Mouse (Mus musculus) kidney, embryonic 15.5 days (tissue): ENCODE measurements at regions not wholly inside any gene's neighbourhood (a gene's known extent, or its start where the extent isn't known, plus 50 kb on each side); places are given as distances from the start of the nearest gene placed in this dataset.
A peak's percentile ranks its signal among the peaks of the same experiment; 100 is the strongest.

Experiments
- ATAC-seq: fragments of 200-750 bp; cut with Nextera tagmentation; replicated peaks from 2 replicates; pipeline ENCODE4 v1.8.0; 2017; ENCODE audit warnings: moderate TSS enrichment; ENCODE audit not compliant: low FRiP score
- H3K27ac ChIP-seq: fragments of 300-500 bp; sonication (generic); 2 replicates; pipeline ENCODE4 v1.5.1; 2015; ENCODE audit warnings: mild to moderate bottlenecking, inconsistent platforms
- H3K27me3 ChIP-seq: fragments of 300-500 bp; sonication (generic); 2 replicates; pipeline ENCODE4 v1.6.1; 2015; ENCODE audit warnings: inconsistent platforms
- H3K36me3 ChIP-seq: fragments of 300-500 bp; sonication (generic); 2 replicates; pipeline ENCODE4 v1.6.1; 2015; ENCODE audit warnings: inconsistent platforms
- H3K4me1 ChIP-seq: fragments of 300-500 bp; sonication (generic); 2 replicates; pipeline ENCODE4 v1.6.1; 2015; ENCODE audit warnings: inconsistent platforms
- H3K4me2 ChIP-seq: fragments of 300-500 bp; sonication (generic); 2 replicates; pipeline ENCODE4 v1.6.1; 2015; ENCODE audit warnings: moderate library complexity, mild to moderate bottlenecking, inconsistent platforms
- H3K4me3 ChIP-seq: fragments of 300-500 bp; sonication (generic); replicated peaks from 2 replicates; pipeline ENCODE4 v1.5.1; 2015; ENCODE audit warnings: mild to moderate bottlenecking, inconsistent platforms
- H3K9ac ChIP-seq: fragments of 300-500 bp; sonication (generic); 2 replicates; pipeline ENCODE4 v1.6.1; 2015; ENCODE audit warnings: mild to moderate bottlenecking, inconsistent platforms
- H3K9me3 ChIP-seq: fragments of 300-500 bp; sonication (generic); replicated peaks from 2 replicates; pipeline ENCODE4 v1.6.1; 2016; ENCODE audit warnings: inconsistent platforms
- WGBS: fragments of 180-500 bp; shearing (Covaris S2); methylation state at CpG from one replicate; pipeline ENCODE4 v1.1.7; 2015; ENCODE audit warnings: mixed read lengths; 5-methylcytosine and 5-hydroxymethylcytosine counted together

DNA sequence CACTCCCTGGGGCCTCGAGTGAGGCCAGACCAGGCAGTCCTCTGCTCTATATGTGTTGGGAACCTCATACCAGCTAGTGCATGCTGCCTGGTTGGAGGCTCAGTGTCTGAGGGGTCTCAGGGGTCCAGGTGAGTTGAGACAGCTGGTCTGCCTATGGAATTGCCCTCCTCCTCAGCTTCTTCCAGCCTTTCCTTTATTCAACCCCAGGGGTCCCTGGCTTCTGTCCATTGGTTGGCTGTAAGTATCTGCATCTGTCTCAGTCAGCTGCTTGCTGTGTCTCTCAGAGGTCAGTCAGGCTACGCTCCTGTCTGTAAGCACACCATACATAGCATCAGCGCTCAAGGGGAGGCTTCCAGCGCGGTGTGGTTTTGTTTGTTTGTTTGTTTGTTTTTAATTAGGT is 92.5 kb upstream of the Sox5 start:
- Histone ChIP-seq H3K4me3 (no peak overlapping the region), H3K4me1 (no peaks in the 10 kb centered on the region), H3K27me3 (no peaks in the 10 kb centered on the region), H3K27ac (no peak overlapping the region), H3K36me3 (no peaks in the 10 kb centered on the region), H3K9me3 (no peaks in the 10 kb centered on the region), H3K4me2 (no peak overlapping the region), H3K9ac (no peak overlapping the region)
- WGBS: 84% methylated on average over 5 of the region's 5 CpGs
- ATAC-seq: no peak

DNA sequence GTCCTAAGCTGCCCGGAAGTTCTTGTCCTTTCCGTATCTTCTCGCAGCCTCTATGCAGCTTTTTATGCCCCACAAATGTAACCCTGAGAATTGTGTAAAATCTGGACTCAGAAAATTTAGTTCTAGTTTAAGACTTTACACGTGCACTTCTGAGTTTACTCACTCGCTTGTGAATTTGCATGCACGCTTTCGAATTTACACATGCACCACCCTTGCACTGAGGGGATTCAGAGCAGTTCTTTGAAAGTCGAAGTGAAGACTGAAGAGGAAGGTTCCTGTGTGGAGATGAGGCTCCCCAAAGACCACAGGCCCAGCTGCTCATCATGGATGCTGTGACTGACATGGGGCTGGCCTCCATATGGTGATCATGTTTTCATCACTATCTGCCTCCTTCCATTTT is 89.2 kb upstream of the Sox5 start:
- Histone ChIP-seq H3K27me3 (no peaks in the 10 kb centered on the region), H3K4me2 (no peak overlapping the region), H3K4me3 (no peak overlapping the region), H3K9me3 (no peaks in the 10 kb centered on the region), H3K4me1 (no peaks in the 10 kb centered on the region), H3K27ac (no peak overlapping the region), H3K9ac (no peak overlapping the region), H3K36me3 (no peaks in the 10 kb centered on the region)
- 96% methylated on average over 8 of the region's 8 CpGs for WGBS
- no peak for ATAC-seq

DNA sequence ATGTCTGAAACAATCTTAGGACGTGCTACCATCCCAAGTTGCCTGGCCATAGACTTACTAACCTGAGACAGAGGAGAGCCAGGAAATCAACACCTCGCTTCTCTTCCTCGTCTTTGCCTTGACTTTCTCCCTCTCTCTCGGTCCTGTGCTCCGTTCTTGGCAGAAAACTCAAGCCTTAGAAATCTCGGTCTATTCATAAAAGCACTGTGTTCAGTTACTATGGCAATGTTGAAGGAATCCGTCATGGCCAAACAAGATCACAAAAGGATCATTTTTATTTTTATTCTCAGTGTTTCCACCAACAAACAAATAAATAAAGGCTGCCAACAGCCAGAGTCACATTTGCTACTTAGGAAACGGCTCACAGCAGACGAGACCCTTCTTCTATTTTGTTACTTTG is 85.6 kb upstream of the Sox5 start:
- Histone ChIP-seq H3K36me3 (no peaks in the 10 kb centered on the region), H3K27me3 (no peaks in the 10 kb centered on the region), H3K27ac (no peak overlapping the region), H3K9ac (no peak overlapping the region), H3K4me2 (no peak overlapping the region), H3K4me1 (no peaks in the 10 kb centered on the region), H3K4me3 (no peak overlapping the region), H3K9me3 (no peaks in the 10 kb centered on the region)
- WGBS: 82% methylated on average over 9 of the region's 9 CpGs
- no peak for ATAC-seq

DNA sequence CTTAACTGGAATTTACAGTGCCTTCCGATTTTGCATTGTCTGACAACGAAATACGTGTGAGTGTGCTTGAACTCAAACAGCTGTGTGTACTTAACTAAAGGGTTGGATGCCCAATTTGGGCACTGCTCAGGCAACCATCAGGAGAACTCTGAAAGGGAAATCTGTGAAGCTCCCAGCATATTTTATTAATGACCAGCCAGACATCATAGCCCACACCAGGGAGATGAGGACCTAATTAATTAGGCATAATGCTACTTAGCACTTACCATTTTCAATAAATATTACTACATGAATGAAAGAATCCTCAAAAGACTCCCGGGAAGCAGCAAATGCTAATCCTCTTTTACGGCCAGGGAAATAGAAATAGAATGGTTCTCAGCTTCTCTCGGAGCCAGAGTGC is 82.2 kb upstream of the Sox5 start:
- no peak overlapping the region for H3K9ac ChIP-seq
- H3K4me2 ChIP-seq: no peak overlapping the region
- H3K27me3 ChIP-seq: no peaks in the 10 kb centered on the region
- no peak for ATAC-seq
- no peak overlapping the region for H3K4me3 ChIP-seq
- H3K9me3 ChIP-seq: no peaks in the 10 kb centered on the region
- no peaks in the 10 kb centered on the region for H3K36me3 ChIP-seq
- H3K4me1 ChIP-seq: no peaks in the 10 kb centered on the region
- WGBS: 72% methylated on average over 6 of the region's 6 CpGs
- H3K27ac ChIP-seq: no peak overlapping the region

DNA sequence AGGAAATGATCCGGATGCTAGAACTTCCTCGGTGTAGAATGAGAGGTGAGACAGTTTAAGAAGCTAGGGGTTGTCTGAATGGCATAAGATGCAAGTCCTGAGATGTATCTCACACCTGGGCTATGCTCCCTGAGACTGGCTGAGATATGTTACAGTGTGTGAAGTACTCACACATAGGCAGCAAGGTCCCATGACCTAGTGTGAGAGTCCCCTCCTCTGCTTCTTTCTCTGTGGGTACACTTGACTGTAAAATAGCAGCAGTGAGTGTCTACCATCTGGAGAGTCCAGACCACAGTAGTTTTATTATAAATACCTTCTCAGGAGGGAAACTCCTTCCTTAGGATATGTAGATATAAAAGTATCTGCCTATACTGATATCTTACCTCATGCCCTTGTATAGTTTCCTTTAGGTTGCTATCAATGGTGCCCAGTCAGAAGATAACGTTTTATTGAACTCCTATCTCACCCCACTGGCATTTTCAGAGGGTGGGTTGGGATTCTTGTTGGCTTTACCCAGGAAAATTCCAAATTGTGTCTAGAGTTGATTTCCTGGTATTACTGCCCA is 81.7 kb upstream of the Sox5 start:
- H3K27me3 ChIP-seq: no peaks in the 10 kb centered on the region
- no peaks in the 10 kb centered on the region for H3K9me3 ChIP-seq
- 88% methylated on average over 3 of the region's 3 CpGs for WGBS
- no peak overlapping the region for H3K27ac ChIP-seq
- ATAC-seq: no peak
- H3K36me3 ChIP-seq: no peaks in the 10 kb centered on the region
- H3K9ac ChIP-seq: no peak overlapping the region
- H3K4me1 ChIP-seq: no peaks in the 10 kb centered on the region
- H3K4me3 ChIP-seq: no peak overlapping the region
- H3K4me2 ChIP-seq: no peak overlapping the region

DNA sequence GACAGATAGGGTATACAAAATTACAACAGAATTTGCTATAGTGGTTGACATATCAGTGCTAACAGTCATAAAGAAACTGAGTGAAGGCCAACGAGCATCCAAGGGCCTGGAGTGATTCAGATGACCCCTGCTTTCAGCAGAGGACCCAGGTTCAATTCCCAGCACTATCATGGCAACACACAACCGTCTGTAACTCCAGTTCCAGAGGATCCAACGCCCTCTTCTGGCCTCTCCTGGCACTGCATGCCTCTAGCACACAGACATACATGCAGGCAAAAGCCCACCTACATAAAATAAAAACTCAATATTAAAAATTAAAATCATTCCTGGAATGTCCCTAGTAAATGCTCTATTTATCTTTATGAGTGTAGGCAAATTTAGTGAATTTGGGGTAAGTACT is 59.7 kb upstream of the Sox5 start:
- Histone ChIP-seq H3K36me3 (no peaks in the 10 kb centered on the region), H3K27ac (no peak overlapping the region), H3K9ac (no peak overlapping the region), H3K27me3 (no peaks in the 10 kb centered on the region), H3K4me2 (no peak overlapping the region), H3K9me3 (no peaks in the 10 kb centered on the region), H3K4me1 (no peaks in the 10 kb centered on the region), H3K4me3 (no peak overlapping the region)
- WGBS: 80% methylated on average over 3 of the region's 3 CpGs
- ATAC-seq: no peak

DNA sequence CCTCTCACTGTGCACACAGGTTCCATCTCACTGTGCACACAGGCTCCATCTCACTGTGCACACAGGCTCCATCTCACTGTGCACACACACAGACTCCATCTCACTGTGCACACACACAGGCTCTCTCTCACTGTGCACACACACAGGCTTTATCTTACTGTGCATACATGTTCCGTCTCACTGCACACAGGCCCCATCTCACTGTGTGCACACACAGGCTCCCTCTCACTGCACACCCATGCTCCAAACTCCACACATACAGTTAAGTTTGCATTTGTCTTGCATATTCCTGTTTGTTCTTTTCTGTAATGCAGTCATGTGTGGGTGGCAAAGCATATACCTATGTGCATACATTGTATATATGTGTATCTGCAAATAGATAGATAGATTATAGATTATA is 57.6 kb upstream of the Sox5 start:
- Histone ChIP-seq H3K9me3 (no peaks in the 10 kb centered on the region), H3K4me2 (no peak overlapping the region), H3K27ac (no peak overlapping the region), H3K27me3 (no peaks in the 10 kb centered on the region), H3K36me3 (no peaks in the 10 kb centered on the region), H3K9ac (no peak overlapping the region), H3K4me3 (no peak overlapping the region), H3K4me1 (peaks cover 5% of the 10 kb centered on the region; the same call in 1 of the 2 replicates)
- WGBS: 89% methylated on average over 1 of the region's 1 CpGs
- ATAC-seq: no peak

DNA sequence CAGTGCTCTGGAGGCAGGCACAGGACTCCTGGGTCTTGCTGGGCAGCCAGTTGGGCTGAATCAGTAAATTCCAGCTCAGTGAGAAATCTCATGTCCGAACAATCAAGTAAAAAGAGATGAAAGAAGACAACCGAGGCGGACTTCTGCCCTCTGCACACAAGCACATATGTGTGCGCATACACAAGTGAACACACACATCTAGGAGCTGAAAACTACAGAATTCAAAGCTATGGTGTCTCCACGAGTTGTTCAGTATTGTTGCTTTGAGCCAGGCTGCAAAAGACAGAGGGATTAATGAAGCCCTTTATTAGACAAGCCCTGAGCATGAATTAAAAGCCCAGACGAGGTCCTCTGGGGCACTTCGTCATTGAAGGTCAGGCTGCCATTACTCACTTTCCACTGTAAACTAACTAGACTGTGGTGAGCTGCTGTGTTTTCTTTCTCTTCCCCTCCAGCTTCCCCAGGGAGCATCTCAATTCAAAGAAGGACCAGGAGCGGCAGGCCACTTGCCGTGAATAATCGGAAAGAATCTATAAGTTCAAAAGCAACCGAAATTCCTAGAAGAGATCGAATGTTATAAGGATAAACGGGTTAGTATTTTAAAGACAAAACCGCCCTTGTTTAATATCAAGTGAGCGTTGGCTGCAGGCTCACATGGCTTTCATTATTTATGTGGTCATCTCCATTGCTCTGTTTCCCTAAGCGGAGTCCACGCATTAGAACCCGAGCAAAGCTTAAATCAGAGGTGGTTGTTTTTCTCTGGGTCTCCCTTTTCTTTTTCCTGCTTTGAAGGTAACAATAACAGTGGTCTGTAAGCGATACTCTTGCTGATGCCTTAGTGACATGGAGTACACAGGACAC is 52.8 kb upstream of the Sox5 start:
- Histone ChIP-seq H3K4me1 (peaks cover 9% of the 10 kb centered on the region; the same call in 1 of the 2 replicates), H3K9me3 (no peaks in the 10 kb centered on the region), H3K9ac (no peak overlapping the region), H3K4me2 (peak overlapping the region; percentile 31; the same call in 1 of the 2 replicates), H3K36me3 (no peaks in the 10 kb centered on the region), H3K27me3 (no peaks in the 10 kb centered on the region), H3K4me3 (no peak overlapping the region), H3K27ac (no peak overlapping the region)
- no peak for ATAC-seq
- WGBS: 31% methylated on average over 19 of the region's 19 CpGs
